Mouse (Mus musculus): ENCODE measurements around the gene Mrps18c.
A peak's percentile ranks its signal among the peaks of the same experiment; 100 is the strongest.

The Mrps18c gene

GRCm38 (mm10) chr5:100798165-100798860, at the start of gene Mrps18c, which contains the start of gene Helq:
TSS of gene Mrps18c (plus strand) at chr5:100798627.
TSS of gene Helq (minus strand) at chr5:100798598.
- peak; percentile 83 to 87 for DNase-seq

- peak in 1 of 2 experiments; percentile 39 for DNase-seq
Measured at GRCm38 (mm10) chr5:100750617-100751255, 47.7 kb upstream of the Mrps18c start.

- DNase-seq, result peak; percentile 10 to 28
Measured at GRCm38 (mm10) chr5:100751655-100752054, 46.8 kb upstream of the Mrps18c start.

GRCm38 (mm10) chr5:100753407-100753806, 45.0 kb upstream of the Mrps18c start:
- DNase-seq, result no peak

GRCm38 (mm10) chr5:100758121-100758520, 40.3 kb upstream of the Mrps18c start:
- no peak for DNase-seq

- no peak for DNase-seq
Measured at GRCm38 (mm10) chr5:100760049-100760663, 38.3 kb upstream of the Mrps18c start.

- no peak for DNase-seq
Measured at GRCm38 (mm10) chr5:100761736-100762135, 36.7 kb upstream of the Mrps18c start.

- DNase-seq, result no peak
Measured at GRCm38 (mm10) chr5:100766026-100766425, 32.4 kb upstream of the Mrps18c start.

- DNase-seq, result no peak
Measured at GRCm38 (mm10) chr5:100771575-100771974, 26.9 kb upstream of the Mrps18c start.

GRCm38 (mm10) chr5:100775778-100776404, 22.5 kb upstream of the Mrps18c start:
- DNase-seq, result no peak

- DNase-seq, result no peak
Measured at GRCm38 (mm10) chr5:100776900-100777299, 21.5 kb upstream of the Mrps18c start.

- DNase-seq, result no peak
Measured at GRCm38 (mm10) chr5:100779002-100779401, 19.4 kb upstream of the Mrps18c start.

- DNase-seq, result no peak
Measured at GRCm38 (mm10) chr5:100787527-100787926, 10.9 kb upstream of the Mrps18c start.

GRCm38 (mm10) chr5:100792261-100792660, 6.2 kb upstream of the Mrps18c start:
- DNase-seq, result no peak

- DNase-seq, result no peak
Measured at GRCm38 (mm10) chr5:100794084-100794483, 4.3 kb upstream of the Mrps18c start.

GRCm38 (mm10) chr5:100818341-100818740, 19.9 kb downstream of the Mrps18c start:
- DNase-seq, result no peak

GRCm38 (mm10) chr5:100819568-100820480, 21.4 kb downstream of the Mrps18c start:
- DNase-seq, result no peak

GRCm38 (mm10) chr5:100820483-100821184, 22.2 kb downstream of the Mrps18c start, which contains the start of gene Abraxas1:
TSS of gene Abraxas1 (minus strand) at chr5:100820965.
- DNase-seq, result peak; percentile 84 to 87

GRCm38 (mm10) chr5:100821375-100821774, 22.9 kb downstream of the Mrps18c start:
- DNase-seq, result no peak

GRCm38 (mm10) chr5:100822826-100823225, 24.4 kb downstream of the Mrps18c start:
- peak; percentile 27 to 48 for DNase-seq

GRCm38 (mm10) chr5:100825975-100826374, 27.5 kb downstream of the Mrps18c start:
- no peak for DNase-seq

Measured in thymus, adult 18-20 months (tissue).